Mouse (Mus musculus): ENCODE measurements around the gene Elavl4. TPM values are rescaled to one million over a fixed set of nuclear protein-coding genes. Genes with fewer than 3 reads are reported as not detected.

Elavl4 gene
- polyA plus RNA-seq, 1 experiment from 2014 or later: 3.7 TPM

Other genes starting within 250 kb of the Elavl4 start
- gene Agbl4, start 45.8 kb upstream of the Elavl4 start, polyA plus RNA-seq (2015; fragmentation: Nextera tagmentation; extraction: Ambion mirVana): 0.35 and 0.50 TPM in 2 replicates